Mouse (Mus musculus) right cerebral cortex, postnatal 36 days (tissue): ENCODE measurements around the gene Cyp2c67.
"Not testable (repeated sequence)": the region's sequence is repeated elsewhere in the genome, so short reads cannot be mapped to it uniquely, and the experiment has no call there.

Source experiments
- DNase-seq, 2 experiments: peaks; one replicate each; pipeline ENCODE4 v3.0.0; 2022; ENCODE audit warnings: low spot score in 2 of 2, mixed read lengths in 1 of 2

Gene Cyp2c67

DNA sequence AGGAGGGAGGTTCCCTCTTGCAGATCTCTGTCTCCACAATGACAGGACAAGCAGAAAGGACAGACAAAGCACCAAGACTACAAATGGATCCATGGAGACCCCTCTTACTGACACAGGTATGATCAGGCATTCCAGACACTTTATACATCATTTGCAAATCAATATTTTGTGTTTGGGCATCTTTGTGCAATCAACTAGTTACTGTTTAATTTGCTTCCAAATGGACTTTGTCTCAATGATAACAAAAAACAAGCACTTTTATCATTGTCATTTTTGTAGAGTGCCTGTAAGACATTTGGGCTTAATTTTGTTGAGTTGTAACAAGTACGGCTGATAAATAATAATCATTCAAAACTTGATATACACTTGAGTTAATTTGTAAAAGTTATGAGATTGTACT lies at the start of gene Cyp2c67:
Gene Cyp2c67, minus strand, starts transcription at position 114 of the 400 bp plus-strand sequence.
- no peak for DNase-seq

DNA sequence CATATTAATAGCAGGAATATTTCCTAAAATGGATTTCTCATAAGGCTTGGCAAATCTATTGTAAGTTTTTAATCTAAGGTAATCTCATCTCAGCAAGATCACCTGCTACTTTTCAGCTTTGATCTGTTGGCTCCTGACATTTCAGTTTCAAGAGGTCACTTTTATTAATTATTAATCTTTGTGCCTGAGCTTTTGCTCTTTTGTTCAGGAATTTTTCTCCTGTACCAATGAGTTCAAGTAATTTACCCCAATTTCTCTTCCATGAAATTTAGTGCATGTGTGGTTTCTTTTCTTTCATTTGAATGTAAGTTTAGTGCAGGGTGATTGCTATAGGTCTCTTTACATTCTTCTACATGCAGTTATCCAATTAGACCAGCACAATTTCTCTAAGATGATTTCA lies 16.8 kb upstream of the Cyp2c67 start:
- DNase-seq: not testable (repeated sequence)

DNA sequence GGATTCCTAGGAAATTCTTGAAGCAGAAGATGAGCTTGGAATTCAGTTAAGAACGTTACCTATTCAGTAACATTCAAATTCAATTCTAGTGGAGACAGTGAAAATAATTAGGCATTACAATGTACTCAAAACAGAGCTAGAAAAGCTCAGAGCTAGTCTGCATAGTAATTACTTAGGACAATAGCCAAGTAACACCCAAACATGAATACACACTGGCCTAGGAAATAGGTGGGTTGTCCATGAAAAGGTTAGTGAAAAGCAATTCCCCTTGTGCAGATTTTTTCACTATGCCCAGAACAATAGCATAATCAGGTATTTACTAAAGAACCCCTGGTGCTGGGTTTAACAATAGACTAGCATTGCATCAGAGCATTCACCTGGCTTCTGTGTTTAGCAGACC lies 3.5 kb upstream of the Cyp2c67 start:
- no peak for DNase-seq

DNA sequence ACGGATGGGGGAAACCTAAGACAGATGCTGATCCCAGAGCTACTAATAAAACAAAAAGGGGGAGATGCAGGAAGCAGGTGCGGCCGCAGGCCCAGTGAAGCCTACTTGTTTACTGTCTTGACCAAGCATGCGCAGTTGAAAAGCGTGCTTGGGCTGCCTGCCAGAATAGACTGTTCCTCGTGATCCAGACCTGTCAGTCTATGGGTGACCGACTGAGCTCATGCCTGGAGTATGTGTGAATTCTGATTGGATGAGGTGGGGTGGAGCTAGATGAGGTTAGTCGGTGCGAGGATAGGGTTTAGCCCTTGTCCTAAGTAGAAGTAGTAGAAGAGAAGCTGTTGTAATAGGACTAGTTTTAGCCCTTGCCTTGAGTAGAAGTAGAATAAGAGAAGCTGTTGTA lies 1.3 kb downstream of the Cyp2c67 start:
- DNase-seq: no peak

DNA sequence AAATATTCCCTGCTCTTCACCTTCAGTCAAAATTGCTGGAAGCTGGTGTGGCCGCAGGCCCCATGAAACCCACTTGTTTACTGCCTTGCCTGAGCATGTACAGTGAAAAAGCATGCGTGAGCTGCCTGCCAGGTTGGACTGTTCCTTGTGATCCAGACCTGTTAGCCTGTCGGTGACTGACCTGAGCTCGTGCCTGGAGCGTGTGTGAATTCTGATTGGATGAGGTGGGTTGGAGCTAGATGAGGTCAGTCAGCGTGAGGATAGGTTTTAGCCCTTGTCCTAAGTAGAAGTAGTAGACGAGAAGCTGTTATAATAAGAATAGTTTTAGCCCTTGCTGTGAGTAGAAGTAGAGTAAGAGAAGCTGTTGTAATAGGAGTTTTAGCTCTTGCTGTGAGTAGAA lies 4.3 kb downstream of the Cyp2c67 start:
- not testable (repeated sequence) for DNase-seq
